Mouse (Mus musculus) liver, embryonic 12.5 days (tissue): ENCODE data around the gene D230025D16Rik. TPM values are rescaled to one million over a fixed set of nuclear protein-coding genes. Genes with fewer than 3 reads are reported as not detected.

Experiments used
- ATAC-seq: fragments of 200-750 bp; cut with Nextera tagmentation; 2 replicates; pipeline ENCODE4 v1.8.0; 2017; ENCODE audit warnings: moderate number of reproducible peaks, mild to moderate bottlenecking, moderate library complexity
- H3K27ac ChIP-seq: fragments of 300-500 bp; sonication (generic); 2 replicates; pipeline ENCODE4 v1.5.1; 2016; ENCODE audit warnings: mild to moderate bottlenecking
- H3K27me3 ChIP-seq: fragments of 300-500 bp; sonication (generic); replicated peaks from 2 replicates; pipeline ENCODE4 v1.6.1; 2016; ENCODE audit warnings: mild to moderate bottlenecking, moderate library complexity
- H3K36me3 ChIP-seq: fragments of 300-500 bp; sonication (generic); 2 replicates; pipeline ENCODE4 v1.6.1; 2016; ENCODE audit warnings: mild to moderate bottlenecking, moderate library complexity
- H3K4me1 ChIP-seq: fragments of 300-500 bp; sonication (generic); 2 replicates; pipeline ENCODE4 v1.6.1; 2016
- H3K4me2 ChIP-seq: fragments of 300-500 bp; sonication (generic); 2 replicates; pipeline ENCODE4 v1.6.1; 2016; ENCODE audit warnings: mild to moderate bottlenecking, moderate library complexity
- H3K4me3 ChIP-seq: fragments of 300-500 bp; sonication (generic); 2 replicates; pipeline ENCODE4 v1.5.1; 2016; ENCODE audit warnings: mild to moderate bottlenecking, moderate library complexity
- H3K9ac ChIP-seq: fragments of 300-500 bp; sonication (generic); 2 replicates; pipeline ENCODE4 v1.6.1; 2016; ENCODE audit warnings: mild to moderate bottlenecking, moderate library complexity
- H3K9me3 ChIP-seq: fragments of 300-500 bp; sonication (generic); replicated peaks from 2 replicates; pipeline ENCODE4 v1.6.1; 2016; ENCODE audit warnings: mild to moderate bottlenecking, moderate library complexity
- WGBS: fragments of 180-500 bp; shearing (Covaris S2); methylation state at CpG from one replicate; pipeline ENCODE4 v1.1.7; 2016; ENCODE audit not compliant: insufficient replicate concordance; 5-methylcytosine and 5-hydroxymethylcytosine counted together
- polyA plus RNA-seq: library from polyadenylated mRNA; unstranded; fragments of >200 nt; fragmentation: Nextera tagmentation; extraction: Ambion mirVana; gene quantifications from 2 replicates; pipeline ENCODE4 v1.2.1, GENCODE M21; 2016

The D230025D16Rik gene
- polyA plus RNA-seq, 1 experiment from 2014 or later: 18.8 TPM

DNA sequence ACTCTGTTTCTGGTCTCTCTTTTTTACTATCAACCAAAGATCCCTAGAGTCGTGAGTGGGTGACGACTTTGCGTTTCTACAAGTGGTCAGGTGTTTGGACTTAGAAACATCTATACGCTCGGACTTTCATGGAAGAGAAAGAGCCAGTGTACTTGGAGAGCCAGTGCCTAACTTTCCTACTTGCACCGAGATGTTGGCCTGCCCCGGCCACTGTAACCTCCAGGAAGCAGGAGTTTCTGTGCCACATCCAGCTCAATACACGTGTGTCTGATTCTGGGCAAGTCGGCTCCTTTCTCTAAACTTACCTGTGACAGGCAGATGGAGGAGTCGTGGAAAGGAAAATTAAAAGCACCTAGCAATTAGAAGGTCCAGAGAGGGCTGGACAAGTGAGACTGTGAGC, 50.9 kb downstream of the D230025D16Rik start, which contains the start of gene Nol3:
Gene Nol3 (plus strand): TSS at position 301 of the 400 bp plus-strand sequence.
- Histone ChIP-seq H3K4me3 (peak within 1 kb of the TSS; percentile 41), H3K9ac (no peak within 1 kb of the TSS), H3K27me3 (peaks cover 99% of the 10 kb centered on the region), H3K27ac (no peak within 1 kb of the TSS), H3K9me3 (no peaks in the 10 kb centered on the region), H3K4me1 (peaks cover 27% of the 10 kb centered on the region), H3K4me2 (peak within 1 kb of the TSS; percentile 65), H3K36me3 (no peaks in the 10 kb centered on the region)
- WGBS: 9% methylated on average over 10 of the region's 10 CpGs
- no peak for ATAC-seq

DNA sequence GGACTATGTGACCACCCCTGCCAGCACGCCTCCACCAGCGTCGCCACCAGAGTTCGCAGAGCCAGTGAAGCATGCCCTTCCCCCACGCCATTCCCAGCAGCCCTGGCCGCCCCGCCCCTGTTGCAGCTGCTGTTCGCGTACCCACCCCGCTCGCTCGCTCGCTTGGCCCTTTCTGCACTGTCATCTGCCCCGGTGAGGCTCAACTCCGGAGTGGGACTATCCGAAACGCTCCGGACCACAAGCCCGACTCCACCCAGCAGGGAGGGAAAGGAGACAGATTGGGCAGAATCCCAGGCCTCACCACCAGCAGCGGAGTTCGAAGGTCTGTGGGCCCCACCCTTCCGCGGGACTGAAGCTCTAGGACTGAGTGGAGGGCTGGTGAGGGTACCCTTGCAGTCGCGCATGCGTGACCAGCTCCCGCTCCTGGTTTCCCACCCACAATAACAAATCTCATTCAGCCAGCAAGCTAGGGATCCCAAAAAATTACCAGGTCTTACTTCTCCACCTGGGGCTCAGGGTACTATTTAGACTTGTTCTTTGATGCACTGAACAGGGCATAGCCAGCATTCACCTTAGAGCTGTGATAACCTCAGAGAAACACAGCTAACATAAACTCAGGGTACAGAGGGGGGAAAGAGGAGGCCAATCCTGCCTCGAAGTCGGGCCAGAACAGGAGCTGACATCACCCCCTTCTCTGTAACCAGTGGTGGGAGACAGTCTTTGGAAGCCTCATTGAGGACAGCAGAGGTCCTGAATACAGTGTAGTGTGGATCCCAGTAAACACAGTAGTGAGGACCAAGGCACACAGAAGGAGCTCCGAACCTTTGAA, 51.6 kb downstream of the D230025D16Rik start:
- no peaks in the 10 kb centered on the region for H3K9me3 ChIP-seq
- H3K4me3 ChIP-seq: peak overlapping the region; percentile 41
- no peaks in the 10 kb centered on the region for H3K36me3 ChIP-seq
- H3K4me1 ChIP-seq: peaks cover 26% of the 10 kb centered on the region
- ATAC-seq: peak; percentile 57
- H3K4me2 ChIP-seq: peak overlapping the region; percentile 65
- 3% methylated on average over 30 of the region's 30 CpGs for WGBS
- H3K27me3 ChIP-seq: peaks cover 99% of the 10 kb centered on the region
- H3K27ac ChIP-seq: no peak overlapping the region
- no peak overlapping the region for H3K9ac ChIP-seq

GRCm38 (mm10) chr8:105278911-105279334, 54.0 kb downstream of the D230025D16Rik start:
- 6% methylated on average over 28 of the region's 28 CpGs for WGBS
- ATAC-seq: peak; percentile 54; the same call in 1 of the 2 replicates

DNA sequence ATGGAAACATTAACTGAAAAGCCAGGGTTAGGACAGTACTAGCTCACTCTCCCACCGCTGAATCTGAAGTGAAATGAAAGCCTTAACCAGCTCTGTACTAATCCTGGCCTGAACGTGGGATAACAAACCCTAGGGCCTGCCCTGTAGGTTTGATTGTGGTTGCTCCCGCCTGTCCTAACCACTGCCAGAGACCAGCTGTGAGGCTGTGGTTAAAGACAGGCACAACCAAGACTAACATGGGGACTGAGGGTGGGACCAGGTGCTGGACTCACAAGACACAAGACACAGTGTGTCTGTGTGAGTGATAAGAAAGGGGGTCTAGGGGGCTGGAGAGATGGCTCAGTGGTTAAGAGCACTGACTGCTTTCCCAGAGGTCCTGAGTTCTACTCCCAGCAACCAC, 55.6 kb downstream of the D230025D16Rik start:
- ATAC-seq: no peak
- no peak overlapping the region for H3K9ac ChIP-seq
- H3K4me2 ChIP-seq: no peak overlapping the region
- no peak overlapping the region for H3K27ac ChIP-seq
- H3K27me3 ChIP-seq: peaks cover 95% of the 10 kb centered on the region
- no peaks in the 10 kb centered on the region for H3K36me3 ChIP-seq
- H3K4me1 ChIP-seq: peaks cover 39% of the 10 kb centered on the region
- no peak overlapping the region for H3K4me3 ChIP-seq
- WGBS: 49% methylated on average over 3 of the region's 3 CpGs
- H3K9me3 ChIP-seq: no peaks in the 10 kb centered on the region

More at GRCm38 (mm10) chr8:105278911-105279334, 54.0 kb downstream of the D230025D16Rik start:
- Histone ChIP-seq H3K27me3 (peaks cover 99% of the 10 kb centered on the region), H3K9me3 (no peaks in the 10 kb centered on the region), H3K4me2 (peak overlapping the region; percentile 58), H3K36me3 (no peaks in the 10 kb centered on the region), H3K9ac (no peak overlapping the region), H3K4me3 (peak overlapping the region; percentile 26), H3K27ac (no peak overlapping the region), H3K4me1 (peaks cover 41% of the 10 kb centered on the region)

- ATAC-seq: no peak
- Histone ChIP-seq H3K27ac (no peak overlapping the region), H3K4me3 (no peak overlapping the region), H3K9me3 (no peaks in the 10 kb centered on the region), H3K36me3 (no peaks in the 10 kb centered on the region), H3K27me3 (peaks cover 95% of the 10 kb centered on the region), H3K4me2 (no peak overlapping the region), H3K4me1 (peaks cover 26% of the 10 kb centered on the region), H3K9ac (no peak overlapping the region)
- 81% methylated on average over 12 of the region's 12 CpGs for WGBS
These were observed 56.9 kb downstream of the D230025D16Rik start for GRCm38 (mm10) chr8:105281821-105282220.

- Histone ChIP-seq H3K27ac (no peak overlapping the region), H3K27me3 (peaks cover 94% of the 10 kb centered on the region), H3K9me3 (no peaks in the 10 kb centered on the region), H3K4me1 (peaks cover 26% of the 10 kb centered on the region), H3K4me3 (no peak overlapping the region), H3K4me2 (no peak overlapping the region), H3K36me3 (no peaks in the 10 kb centered on the region), H3K9ac (no peak overlapping the region)
- no peak for ATAC-seq
- WGBS: 40% methylated on average over 4 of the region's 4 CpGs
These were observed 57.3 kb downstream of the D230025D16Rik start for GRCm38 (mm10) chr8:105282239-105282638.

- peak overlapping the region; percentile 47 for H3K4me2 ChIP-seq
- WGBS: 22% methylated on average over 23 of the region's 23 CpGs
- ATAC-seq: peak; percentile 76
- H3K4me3 ChIP-seq: peak overlapping the region; percentile 6; the same call in 1 of the 2 replicates
- peaks cover 26% of the 10 kb centered on the region for H3K4me1 ChIP-seq
- no peak overlapping the region for H3K27ac ChIP-seq
- no peak overlapping the region for H3K9ac ChIP-seq
- no peaks in the 10 kb centered on the region for H3K36me3 ChIP-seq
- H3K27me3 ChIP-seq: peaks cover 86% of the 10 kb centered on the region
- no peaks in the 10 kb centered on the region for H3K9me3 ChIP-seq
These were observed 58.1 kb downstream of the D230025D16Rik start for GRCm38 (mm10) chr8:105283074-105283473.

GRCm38 (mm10) chr8:105285514-105285913, 60.6 kb downstream of the D230025D16Rik start:
- H3K36me3 ChIP-seq: no peaks in the 10 kb centered on the region
- no peak overlapping the region for H3K4me2 ChIP-seq
- H3K9me3 ChIP-seq: no peaks in the 10 kb centered on the region
- 46% methylated on average over 12 of the region's 12 CpGs for WGBS
- no peak overlapping the region for H3K4me3 ChIP-seq
- ATAC-seq: no peak
- H3K9ac ChIP-seq: no peak overlapping the region
- no peak overlapping the region for H3K27ac ChIP-seq
- H3K4me1 ChIP-seq: peaks cover 40% of the 10 kb centered on the region
- H3K27me3 ChIP-seq: peaks cover 70% of the 10 kb centered on the region

GRCm38 (mm10) chr8:105286907-105287306, 62.0 kb downstream of the D230025D16Rik start:
- Histone ChIP-seq H3K4me2 (no peak overlapping the region), H3K4me3 (no peak overlapping the region), H3K9me3 (no peaks in the 10 kb centered on the region), H3K9ac (no peak overlapping the region), H3K27ac (no peak overlapping the region), H3K27me3 (peaks cover 59% of the 10 kb centered on the region), H3K36me3 (no peaks in the 10 kb centered on the region), H3K4me1 (peaks cover 48% of the 10 kb centered on the region)
- ATAC-seq: no peak
- 69% methylated on average over 4 of the region's 4 CpGs for WGBS

- no peak overlapping the region for H3K4me2 ChIP-seq
- H3K9me3 ChIP-seq: no peaks in the 10 kb centered on the region
- peaks cover 46% of the 10 kb centered on the region for H3K27me3 ChIP-seq
- no peaks in the 10 kb centered on the region for H3K36me3 ChIP-seq
- H3K27ac ChIP-seq: no peak overlapping the region
- H3K9ac ChIP-seq: no peak overlapping the region
- WGBS: 85% methylated on average over 5 of the region's 5 CpGs
- ATAC-seq: no peak
- H3K4me1 ChIP-seq: peaks cover 37% of the 10 kb centered on the region
- no peak overlapping the region for H3K4me3 ChIP-seq
These were observed 63.3 kb downstream of the D230025D16Rik start for GRCm38 (mm10) chr8:105288231-105288630.

DNA sequence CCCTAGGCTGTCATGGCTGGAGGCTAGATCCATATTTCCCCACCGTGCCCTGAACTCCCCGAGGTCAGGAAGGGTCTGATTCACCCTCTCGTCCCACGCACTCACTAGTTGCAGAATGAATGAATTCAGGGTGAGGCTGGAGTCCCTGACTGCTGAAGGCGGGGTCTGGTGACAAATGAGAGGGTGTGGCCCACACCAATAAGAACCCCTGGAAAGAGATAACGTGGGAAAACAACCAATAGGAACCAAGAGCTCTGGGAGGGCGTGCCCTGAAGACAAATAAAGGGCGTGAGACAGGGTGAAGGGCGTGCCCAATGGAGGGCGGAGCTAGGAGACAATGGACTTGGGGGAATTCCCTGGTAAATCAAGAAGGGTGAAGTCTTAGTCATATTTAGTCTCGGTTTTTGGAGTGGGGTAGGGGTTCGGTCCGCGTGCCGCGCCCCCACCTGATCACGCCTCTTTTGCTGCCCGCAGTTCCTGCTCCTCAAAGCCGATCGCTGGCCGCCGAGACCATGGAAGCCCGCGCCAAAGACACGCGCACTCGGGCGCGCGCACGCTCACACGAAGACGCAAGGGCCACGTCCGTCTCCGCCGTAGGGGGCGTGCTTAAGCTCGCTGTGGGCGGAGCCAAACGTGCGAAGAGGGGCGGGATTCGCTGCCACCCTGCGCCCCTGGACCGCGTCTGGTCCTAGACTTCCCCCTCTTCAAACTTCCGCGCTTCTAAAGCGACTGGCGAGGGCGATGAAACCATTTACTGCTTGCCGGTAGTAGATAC, 64.2 kb downstream of the D230025D16Rik start:
- WGBS: 1% methylated on average over 53 of the region's 53 CpGs
- no peaks in the 10 kb centered on the region for H3K9me3 ChIP-seq
- peak overlapping the region; percentile 25; the same call in 1 of the 2 replicates for H3K9ac ChIP-seq
- H3K4me3 ChIP-seq: peak overlapping the region; percentile 53
- no peaks in the 10 kb centered on the region for H3K36me3 ChIP-seq
- H3K27me3 ChIP-seq: peaks cover 40% of the 10 kb centered on the region
- H3K4me2 ChIP-seq: peak overlapping the region; percentile 85
- peak overlapping the region; percentile 59 for H3K27ac ChIP-seq
- peak; percentile 85 for ATAC-seq
- peaks cover 33% of the 10 kb centered on the region for H3K4me1 ChIP-seq
